Mouse (Mus musculus): ENCODE measurements at regions not wholly inside any gene's neighbourhood (a gene's known extent, or its start where the extent isn't known, plus 50 kb on each side); places are given as distances from the start of the nearest gene placed in this dataset.

GRCm38 (mm10) chr9:5663886-5664285 is 318.7 kb downstream of the Casp12 start:
- TF ChIP-seq CTCF (IDR thresholded peaks at IDR 0.05; ENCODE audit: low read depth) (no peak), EP300 (IDR thresholded peaks at IDR 0.05; ENCODE audit: low read depth) (no peak)
